Mouse (Mus musculus): ENCODE measurements around the gene Fcrl5.

Gene Fcrl5

DNA sequence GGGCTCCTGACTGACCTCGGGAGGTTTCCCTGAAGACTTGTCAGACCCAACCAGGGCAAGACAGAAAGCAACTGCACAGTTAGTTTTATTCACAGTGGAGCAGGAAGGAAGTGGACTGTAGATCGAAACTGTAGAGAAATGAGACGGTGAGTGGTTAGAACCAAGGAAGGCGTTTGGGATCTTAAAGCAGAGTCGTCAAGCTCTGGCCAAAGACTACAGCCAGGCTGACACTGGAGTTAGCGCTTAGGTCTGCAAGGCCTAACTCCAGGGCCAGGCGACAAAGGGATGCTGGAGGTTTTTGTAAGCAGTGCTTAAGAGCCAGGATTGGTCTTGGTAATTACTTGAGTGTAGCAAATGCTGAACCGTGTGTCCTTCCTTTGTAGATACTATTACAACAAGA lies 93.3 kb downstream of the Fcrl5 start:
- DNase-seq (ENCODE audit: low spot score in 2 of 2): no peak

DNA sequence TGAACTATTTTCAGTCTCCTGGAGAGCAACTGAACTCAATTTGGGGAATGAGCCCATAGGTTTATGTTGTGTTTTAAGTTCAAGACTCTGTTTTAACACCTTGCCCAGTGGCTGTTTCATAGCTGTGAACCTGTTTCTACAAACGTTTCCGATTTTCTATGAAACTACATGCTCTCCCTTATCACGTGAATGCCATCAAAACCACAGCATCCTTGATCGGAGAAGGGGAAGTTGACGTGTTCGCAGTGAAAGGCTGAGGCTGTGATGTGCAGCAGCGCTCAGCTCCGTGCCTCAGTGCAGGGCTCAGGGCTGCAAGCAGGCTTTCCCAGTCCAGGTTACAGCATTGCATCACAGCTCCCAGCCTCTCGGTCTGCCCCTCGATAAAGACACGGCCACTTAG lies 94.0 kb downstream of the Fcrl5 start:
- no peak for DNase-seq (ENCODE audit: low spot score in 2 of 2)

DNA sequence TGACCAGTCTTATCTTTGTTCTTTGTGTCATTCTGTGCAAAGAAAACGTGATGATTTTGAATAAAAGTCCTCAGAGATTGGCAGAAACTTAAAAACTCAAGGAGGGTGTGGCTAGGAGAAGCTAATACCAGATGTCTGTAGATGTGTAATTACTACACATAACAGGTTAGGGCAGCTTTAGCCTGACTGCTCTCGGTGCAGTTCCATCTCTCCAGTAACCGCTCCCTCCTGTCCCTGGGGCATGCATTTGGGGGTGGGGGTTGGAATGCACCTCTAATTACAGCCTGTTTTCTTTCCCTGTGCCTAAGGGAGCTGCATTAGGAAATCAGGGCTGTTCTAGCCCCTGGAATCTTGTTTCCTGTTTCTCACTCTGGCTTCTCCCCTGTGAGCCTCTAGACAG lies 94.7 kb downstream of the Fcrl5 start:
- DNase-seq (ENCODE audit: low spot score in 2 of 2): no peak

DNA sequence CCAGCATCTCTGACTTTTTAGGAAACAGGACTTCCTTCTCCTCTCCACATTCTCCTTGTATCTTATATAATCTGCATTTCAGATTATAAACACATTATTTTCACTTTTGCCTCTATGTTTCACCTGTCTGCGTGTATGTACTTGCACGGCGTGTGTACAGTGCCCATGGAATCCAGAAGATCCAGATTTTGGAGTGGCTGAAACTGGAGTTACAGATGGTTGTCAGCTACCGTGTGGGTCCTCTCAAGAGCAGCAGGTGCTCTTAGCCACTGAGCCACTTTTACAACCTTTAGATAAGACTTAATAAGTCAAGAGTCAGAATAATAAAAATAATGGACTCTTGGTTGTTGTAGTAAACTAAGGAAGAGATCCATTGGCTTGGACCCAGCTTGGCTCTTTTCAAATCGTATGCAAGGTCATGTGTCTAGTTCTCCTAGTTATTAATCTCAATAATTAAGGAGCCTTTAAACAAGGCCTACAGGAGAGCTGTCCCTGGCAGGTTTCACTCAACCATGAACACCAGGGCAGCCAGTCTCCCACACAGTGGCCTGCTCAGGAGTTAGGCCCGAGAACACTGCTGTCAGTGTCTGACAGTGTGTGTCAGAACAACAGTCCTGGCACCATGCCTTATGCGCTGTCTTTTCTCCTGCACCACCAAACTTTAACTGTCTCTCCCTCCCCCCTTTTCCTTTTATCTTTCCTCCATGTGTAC lies 98.2 kb downstream of the Fcrl5 start:
- no peak for DNase-seq (ENCODE audit: low spot score in 2 of 2)

DNA sequence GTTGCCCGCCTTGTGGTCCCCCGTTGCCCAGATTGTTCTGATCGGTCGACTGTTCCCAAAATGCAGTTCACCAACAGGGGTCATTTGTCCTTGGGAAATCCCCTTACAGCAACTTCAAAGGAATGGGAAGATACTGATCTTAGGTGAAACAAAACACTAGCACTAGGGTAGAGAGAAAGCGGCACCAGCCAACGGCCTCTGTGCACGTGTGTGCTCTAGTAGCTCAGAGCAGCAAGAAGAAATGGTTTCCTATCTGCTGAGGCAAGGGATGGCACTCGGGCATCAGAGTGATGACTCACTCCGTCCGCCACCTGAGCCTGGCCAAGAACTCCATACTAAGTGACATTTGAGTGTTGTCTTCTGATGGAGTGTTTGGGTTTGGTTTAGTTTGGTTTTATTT lies 102.5 kb downstream of the Fcrl5 start:
- DNase-seq (ENCODE audit: low spot score in 2 of 2): no peak

DNA sequence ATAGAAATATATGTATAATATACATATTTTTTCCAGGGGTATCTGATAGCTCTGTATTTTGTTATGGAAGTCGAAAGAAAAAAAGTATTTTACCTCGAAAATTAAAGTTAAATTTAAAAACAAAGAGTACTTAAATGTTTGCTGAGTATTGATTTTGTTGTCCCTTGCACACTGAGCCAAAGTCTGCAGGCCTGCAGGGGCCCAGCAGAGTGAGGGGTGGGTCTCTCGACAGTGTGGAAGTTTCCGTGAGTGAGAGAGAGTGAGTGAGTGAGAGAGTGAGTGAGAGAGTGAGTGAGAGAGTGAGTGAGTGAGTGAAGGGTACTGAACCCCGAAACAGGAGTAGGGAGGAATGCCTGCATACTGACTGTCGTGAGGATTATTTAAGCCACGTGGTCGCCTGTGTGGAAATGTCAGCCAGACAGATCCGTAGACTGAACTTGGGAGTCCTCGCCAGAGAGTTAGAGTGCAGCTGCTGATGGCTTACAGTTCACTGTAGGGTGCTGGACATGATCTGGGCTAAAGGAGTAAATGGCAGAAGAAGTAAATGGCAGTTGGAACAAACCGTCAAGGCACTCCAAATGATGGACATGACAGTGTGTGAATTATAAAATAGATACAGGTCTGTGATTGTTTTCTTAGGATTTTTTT lies 104.6 kb downstream of the Fcrl5 start:
- no peak for DNase-seq (ENCODE audit: low spot score in 2 of 2)

DNA sequence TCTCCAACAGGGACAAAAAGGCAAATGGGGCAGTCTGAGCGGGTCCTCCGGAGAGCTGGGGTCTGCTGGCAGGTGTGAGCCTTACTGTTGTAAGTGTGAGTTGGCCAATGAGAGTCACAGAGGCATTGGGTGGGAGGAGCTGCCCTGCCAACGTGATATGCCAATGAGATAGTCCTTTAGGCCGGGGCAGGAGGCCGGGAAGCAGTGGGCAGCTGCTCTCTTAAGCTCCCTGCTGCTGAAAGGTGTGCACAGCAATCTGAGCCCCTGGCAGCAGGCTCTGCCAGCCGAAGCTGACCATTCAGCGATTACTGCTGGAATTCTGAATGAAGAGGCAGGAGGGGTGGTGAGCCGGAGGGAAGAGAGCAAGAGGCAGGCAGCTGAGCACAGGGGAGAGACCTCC lies 105.1 kb downstream of the Fcrl5 start:
- no peak for DNase-seq (ENCODE audit: low spot score in 2 of 2)

DNA sequence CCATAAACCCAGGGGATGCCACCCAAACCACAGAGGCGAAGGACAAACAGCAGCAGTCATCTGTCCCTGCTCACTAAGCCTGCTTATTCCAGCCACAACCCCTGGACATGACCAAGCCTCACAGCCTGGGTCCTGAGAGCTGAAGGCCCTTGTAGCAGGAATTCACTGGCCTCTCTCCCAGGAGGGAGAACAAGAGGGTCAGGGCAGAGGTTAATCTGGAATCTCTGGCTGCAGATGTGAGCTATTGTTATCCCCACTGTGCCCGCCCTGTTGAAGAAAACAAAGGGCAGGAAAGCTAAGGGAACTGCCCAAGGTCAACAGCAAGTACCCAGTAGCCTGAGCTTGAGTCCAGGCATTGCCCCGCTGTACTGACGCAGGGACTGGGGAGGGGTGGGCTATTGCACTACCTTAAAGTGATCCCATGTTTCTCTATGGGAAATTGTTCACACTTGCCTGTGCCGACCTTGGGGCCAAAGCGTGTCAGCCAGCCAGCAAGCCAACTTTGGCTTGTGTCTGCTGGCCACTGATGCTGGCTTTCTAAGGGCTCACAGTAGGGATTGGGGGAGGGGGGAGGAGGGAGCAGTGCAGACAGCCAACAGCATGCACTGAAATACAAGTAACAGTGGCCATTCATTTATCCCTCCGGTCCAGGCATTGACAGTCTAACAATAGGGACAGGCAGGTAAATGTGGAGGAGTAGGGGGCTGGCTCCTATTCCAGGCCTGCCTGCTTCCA lies 107.1 kb downstream of the Fcrl5 start:
- DNase-seq (ENCODE audit: low spot score in 2 of 2): no peak

DNA sequence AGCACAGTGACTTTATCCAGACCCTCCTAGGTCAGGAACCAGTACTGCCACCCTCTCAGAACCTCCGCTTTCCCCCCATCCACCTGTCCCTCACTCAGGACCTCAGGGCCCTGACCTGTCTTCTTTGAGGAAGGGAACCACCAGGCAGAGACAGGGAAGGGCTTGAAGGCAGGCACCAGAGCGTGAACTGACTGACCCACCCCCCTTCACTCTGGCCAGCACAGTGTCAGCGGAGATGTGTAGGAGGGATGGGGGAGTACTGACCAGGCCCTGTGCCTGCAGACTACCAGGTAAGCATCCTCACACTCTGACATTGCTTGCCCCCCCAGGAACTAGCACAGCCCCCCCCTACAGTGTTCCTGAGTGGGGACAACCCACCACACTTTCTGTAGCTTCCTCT lies 110.0 kb downstream of the Fcrl5 start:
- no peak for DNase-seq (ENCODE audit: low spot score in 2 of 2)

DNA sequence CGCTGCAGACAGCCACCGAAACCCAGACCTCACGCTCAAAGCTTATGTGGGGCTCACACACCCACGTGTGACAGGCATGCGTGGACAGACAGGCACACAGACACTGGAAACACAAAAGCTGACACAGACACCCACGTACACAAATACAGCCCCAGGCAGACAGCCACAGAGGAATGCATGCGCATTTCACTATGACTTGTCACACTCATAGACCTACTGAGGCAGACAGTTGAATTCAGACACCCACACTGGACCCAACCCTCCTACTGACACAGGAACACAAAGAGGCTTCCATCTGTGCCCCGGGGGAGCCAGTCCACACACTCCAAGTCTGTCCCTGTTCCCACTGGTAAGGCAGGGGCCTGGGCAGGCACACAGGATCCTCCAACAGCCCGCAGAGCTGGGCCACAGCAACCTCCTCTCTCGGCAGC lies 110.7 kb downstream of the Fcrl5 start:
- DNase-seq (ENCODE audit: low spot score in 2 of 2): no peak

DNA sequence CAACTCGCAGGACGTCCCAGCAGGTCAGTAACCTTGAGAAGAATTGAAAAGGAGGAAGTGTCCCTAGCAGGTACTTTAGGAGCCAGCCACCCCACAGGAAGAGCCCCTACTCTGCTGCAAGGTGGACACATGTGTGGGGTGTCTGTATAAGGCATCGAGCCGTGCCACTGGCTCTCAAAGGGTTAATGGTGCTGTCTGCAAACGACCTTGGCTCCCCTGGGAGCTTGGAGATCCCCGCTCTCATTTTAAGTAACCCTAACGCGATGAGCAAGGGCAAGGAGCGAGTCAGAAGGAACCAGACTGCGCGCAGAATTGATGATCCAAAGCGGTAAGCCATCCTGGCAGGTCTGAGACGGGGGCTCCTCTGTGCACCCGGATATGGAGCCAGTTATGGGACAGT lies 114.3 kb downstream of the Fcrl5 start:
- no peak for DNase-seq (ENCODE audit: low spot score in 2 of 2)

All from spleen, postnatal 4 days (tissue).